Mouse (Mus musculus) ovary, postnatal 10 days (tissue): ENCODE measurements around the gene Cdk5.
A peak's percentile ranks its signal among the peaks of the same experiment; 100 is the strongest.

Experiments
- DNase-seq: peaks from one replicate; pipeline ENCODE4 v3.0.0; 2022; ENCODE audit warnings: low spot score

Cdk5 gene

DNA sequence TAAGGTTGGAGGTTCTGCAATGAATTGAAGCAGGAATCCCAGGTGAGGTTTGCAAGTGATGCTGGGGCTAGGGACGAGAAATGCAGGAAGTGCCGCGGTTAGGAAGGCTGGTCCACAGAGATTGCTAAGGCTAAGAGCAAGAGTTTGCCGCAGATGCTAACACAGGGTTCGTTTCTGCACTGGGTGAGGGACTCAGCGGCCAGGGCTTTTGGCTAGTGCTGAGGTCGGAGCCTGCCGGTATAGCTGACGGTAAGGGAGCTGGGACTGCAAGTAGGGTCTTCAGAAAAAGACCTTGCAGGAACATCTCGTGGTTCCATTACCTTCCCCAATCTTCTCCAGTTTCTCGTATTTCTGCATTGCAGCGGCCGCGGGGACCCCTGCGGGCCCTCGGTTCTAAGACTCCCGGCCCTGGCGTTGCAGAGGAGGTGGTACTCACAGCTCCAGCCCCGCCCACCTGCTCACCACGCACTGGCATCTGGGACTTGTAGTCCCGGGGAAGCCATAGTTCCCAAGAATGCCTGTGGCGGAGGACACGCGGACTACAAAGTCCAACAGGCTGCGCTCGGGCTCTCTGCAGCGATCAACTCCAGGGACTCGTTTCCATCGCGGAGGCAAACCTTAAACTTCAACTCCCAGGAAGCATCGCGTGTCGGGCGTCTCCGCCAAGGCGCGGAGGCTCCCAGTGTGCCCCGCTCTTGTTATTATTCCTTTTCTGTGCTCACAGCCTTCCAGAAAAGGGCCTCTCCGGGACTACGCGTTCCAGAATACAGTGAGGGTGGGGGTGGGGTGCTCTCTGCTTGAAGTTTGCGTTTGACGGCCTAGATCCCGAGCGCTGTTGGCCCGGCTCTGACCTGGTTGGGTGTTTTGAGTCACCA lies at the start of gene Cdk5, which contains the start of gene Slc4a2:
Gene Cdk5 (minus strand): TSS at position 402 of the 875 bp plus-strand sequence.
Gene Slc4a2 (plus strand): TSS at position 709 of the 875 bp plus-strand sequence.
- DNase-seq: peak; percentile 84

GRCm38 (mm10) chr5:24470600-24470999 lies 47.3 kb upstream of the Cdk5 start:
- DNase-seq: no peak

DNA sequence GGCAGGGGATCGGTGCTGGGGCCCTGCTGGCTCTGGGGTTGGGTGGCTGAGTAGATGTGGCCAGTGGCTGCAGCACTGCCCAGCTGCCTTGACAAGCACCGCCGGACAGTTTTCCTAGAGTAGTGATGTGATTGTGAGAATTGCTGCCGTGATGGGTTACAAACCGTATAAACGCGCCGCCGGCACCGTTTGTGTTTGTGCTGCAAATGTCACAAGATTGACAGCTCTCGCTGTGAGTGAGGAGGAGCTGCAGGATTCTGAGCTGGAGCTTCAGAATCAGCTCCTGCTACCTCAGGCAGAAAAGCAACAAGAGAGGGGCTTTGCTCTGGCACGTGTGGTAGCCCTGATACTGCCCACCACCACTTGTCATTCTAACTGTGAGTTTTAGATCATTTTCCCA lies 43.4 kb upstream of the Cdk5 start:
- no peak for DNase-seq

GRCm38 (mm10) chr5:24455613-24456012 lies 32.3 kb upstream of the Cdk5 start:
- no peak for DNase-seq

GRCm38 (mm10) chr5:24455076-24455475 lies 31.7 kb upstream of the Cdk5 start:
- no peak for DNase-seq

DNA sequence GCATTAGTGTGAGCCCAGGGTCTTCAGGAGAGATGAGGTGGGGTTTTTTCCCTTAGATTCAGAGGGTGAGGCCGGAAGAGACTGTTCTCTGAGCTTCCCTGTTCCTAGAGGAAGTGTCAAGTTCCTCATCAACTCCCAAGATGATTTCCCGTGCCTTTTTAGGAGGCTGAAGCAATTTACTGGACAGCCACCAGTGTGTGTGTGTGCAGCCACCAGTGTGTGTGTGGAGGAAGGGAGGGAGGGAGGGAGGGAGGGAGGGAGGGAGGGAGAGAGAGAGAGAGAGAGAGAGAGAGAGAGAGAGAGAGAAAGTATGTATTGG lies 30.6 kb upstream of the Cdk5 start:
- no peak for DNase-seq

- DNase-seq: no peak
Measured at GRCm38 (mm10) chr5:24453283-24453984, 30.1 kb upstream of the Cdk5 start.

DNA sequence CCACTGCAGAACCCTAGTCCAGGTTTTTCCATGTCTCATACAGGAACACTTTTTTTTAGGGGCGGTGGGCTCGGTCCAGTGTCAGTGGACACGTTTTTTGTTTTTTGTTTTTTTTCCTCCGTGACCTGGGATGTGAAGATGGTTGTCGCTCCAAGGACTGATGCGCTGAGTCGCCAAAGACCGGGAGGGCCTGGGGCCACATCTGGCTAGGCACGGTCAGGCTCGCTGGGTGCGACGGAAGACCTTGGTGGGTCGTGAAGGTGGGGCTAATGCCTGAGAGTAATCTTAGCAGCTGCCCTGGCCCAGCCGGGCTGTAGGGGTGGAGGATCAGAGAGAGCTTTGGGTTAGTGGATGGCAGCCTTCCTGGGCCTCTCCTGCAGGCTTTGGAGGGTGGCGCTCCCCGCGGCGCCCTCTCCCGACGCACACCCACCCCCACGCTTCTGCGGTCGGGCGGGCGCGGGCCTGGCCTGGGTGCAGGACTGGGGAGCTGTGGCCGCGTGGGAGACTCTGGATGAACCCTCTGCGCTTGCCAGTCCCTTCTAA lies 29.4 kb upstream of the Cdk5 start:
- peak; percentile 13 for DNase-seq

DNA sequence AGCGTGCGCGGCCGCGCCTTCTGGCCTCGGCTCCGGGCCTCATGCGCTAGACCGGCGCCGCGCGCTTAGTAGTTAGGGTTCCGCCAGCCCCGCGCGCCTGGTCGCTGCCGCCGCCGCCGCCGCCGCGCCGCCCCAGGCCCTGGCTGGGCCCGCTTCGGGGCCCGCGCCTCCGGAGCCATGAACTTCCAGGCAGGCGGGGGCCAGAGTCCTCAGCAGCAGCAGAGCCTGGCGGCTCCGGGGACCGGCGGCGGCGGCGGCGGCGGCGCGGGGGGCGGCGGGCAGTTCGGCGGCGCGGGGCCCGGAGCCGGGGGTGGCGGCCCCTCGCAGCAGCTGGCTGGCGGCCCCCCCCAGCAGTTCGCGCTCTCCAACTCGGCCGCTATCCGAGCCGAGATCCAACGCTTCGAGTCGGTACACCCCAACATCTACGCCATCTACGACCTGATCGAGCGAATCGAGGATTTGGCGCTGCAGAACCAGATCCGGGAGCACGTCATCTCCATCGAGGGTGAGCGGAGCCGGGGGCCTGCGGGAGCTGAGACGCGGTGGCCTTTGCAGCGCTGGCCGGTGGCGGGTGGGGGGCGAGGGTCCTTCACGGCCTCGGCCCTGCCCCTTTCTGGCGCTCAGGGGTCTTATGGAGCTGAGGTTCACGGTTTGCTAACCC lies 28.8 kb upstream of the Cdk5 start, which contains the start of gene Agap3:
Gene Agap3 (plus strand): TSS at position 148 of the 661 bp plus-strand sequence.
- no peak for DNase-seq

GRCm38 (mm10) chr5:24451264-24452029 lies 28.1 kb upstream of the Cdk5 start:
- peak; percentile 68 for DNase-seq

- peak; percentile 45 for DNase-seq
Measured at GRCm38 (mm10) chr5:24447624-24448298, 24.4 kb upstream of the Cdk5 start, which contains the start of gene Tmub1. TSS of gene Tmub1 (minus strand) at chr5:24447854.

DNA sequence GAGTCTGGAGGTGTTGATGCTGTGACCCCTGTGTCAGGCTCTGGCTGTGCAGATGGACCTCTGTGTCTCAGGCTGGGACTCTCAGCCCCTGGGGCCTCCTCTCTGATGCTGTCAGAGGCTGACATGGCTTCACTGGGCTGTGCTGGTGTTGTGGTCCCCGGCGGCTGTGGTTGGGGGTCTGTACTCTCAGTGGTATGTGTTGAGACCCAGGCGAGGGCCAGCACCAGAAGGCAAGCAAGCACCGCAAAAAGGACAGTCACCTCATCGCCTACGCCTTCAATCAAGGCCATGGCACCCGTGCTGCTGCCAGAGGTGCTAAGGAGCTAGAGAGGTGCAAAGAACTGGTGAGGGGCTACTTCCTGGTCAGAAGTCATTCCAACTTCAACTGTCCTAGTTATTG lies 23.3 kb upstream of the Cdk5 start:
- DNase-seq: no peak

GRCm38 (mm10) chr5:24445428-24446080 lies 22.2 kb upstream of the Cdk5 start:
- no peak for DNase-seq

DNA sequence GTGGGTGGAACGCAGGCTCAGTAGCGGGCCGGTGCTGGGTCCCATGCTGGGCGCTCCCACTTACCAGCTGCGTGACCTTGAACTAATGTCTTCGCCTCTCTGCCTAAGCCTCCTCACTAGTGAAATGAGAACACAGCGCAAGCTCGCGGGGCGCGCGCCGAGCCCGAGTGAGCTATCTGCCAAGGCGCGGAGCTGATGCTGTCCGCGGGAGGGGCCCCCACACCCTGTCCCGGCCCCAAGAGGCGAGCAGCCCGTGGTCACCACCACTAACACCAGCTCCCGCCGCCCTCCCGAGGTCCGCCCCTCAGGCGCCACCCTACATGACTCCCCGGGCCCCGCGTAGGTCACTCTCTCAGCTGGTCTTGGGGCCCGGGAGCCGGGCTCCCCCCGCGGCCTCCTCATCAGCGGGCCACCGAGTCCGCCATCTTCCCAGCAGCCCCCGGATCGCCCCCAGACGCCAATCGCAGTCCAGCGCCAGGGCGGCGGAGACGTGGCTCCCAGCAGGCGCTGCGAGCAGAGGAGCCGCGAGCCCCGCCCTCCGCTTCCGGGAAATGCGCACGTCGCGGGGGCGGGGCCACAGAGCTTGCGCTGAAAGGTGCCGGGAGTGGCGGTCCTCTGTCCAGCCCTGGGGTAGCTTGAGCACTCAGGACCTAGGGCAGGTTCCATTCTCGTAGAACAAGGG lies 21.6 kb upstream of the Cdk5 start, which contains the start of gene Fastk:
Gene Fastk (minus strand): TSS at position 542 of the 682 bp plus-strand sequence.
- DNase-seq: peak; percentile 87

DNA sequence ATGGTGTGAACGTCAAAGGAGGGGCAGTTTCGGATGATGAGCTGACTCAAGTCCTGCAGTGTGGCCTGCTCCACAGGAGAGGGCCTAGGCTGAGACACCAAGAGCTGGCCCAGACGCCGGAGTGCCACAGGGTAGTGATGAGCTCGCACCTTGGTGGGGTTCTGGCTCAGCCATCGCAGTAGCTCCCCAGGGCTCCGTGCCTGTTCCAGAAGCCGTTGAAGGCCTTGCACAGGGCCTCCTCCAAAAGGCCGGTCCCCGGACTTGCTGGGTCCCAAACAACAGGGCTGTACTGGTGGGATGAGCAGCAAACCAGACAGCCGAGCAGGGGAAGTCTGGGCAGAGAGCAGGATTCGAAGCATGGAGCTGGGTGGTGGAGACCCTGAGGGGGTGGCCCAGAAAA lies 20.6 kb upstream of the Cdk5 start:
- DNase-seq: no peak

- DNase-seq: no peak
Measured at GRCm38 (mm10) chr5:24443204-24443603, 19.9 kb upstream of the Cdk5 start.

DNA sequence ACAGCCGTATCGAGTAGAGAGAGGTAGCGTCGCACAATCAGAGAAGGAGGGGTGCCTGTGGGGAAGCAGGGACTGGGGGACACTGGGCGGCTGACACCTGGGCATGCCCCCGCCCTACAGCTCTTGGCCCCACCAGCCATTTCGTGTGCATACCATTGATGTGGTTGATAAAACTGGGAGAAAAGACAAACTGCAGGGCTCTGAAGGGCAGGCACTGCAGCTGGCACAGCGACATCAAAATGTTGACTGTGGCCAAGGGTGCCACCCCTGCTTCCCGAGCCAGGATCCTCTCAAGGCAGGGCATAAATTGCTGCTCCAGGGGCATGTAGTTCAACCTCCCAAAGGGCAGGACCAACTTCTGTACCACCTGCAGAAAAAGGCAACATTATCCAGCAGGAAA lies 18.7 kb upstream of the Cdk5 start:
- DNase-seq: no peak

DNA sequence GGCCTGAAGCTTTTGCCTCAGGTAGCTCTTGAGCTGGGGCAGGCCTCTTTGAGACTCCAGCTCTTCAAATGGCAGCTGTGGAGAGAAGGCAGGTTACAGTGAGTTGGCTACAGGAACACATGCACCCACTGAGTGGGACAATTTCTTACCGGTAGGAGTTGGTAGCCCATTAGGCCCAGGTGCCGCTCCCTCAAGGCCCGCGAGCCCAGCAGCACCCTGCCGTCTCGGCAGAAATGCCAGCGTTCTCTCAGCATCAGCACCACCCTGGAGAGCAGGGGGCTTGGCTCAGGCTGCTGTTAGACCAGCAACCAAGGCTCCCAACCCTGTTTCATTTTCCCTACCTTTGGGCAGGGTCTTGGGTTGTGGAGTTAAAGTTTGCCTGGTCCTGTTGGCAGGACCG lies 17.9 kb upstream of the Cdk5 start:
- DNase-seq: no peak

DNA sequence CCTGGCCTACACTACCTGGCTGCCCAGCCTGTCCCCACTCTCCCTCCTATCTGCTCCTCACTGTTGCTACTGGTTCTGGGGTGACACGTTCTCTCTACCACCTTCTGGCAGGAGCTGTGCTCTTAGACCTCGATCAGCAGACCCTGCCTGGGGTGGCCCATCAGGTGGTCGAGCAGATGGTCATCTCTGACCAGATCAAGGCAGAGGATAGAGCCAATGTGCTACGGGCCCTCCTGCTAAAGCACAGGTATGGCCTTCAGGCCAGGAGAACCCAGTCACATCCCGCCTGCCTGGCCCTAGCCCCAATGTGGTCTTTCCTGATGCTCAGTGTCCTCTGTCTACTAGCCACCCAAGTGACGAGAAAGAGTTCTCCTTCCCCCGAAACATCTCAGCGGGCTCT lies 10.7 kb upstream of the Cdk5 start:
- no peak for DNase-seq

GRCm38 (mm10) chr5:24428596-24428995 lies 5.3 kb upstream of the Cdk5 start:
- DNase-seq: no peak
